Mouse (Mus musculus): ENCODE data around the gene Cd44.

Gene Cd44

DNA sequence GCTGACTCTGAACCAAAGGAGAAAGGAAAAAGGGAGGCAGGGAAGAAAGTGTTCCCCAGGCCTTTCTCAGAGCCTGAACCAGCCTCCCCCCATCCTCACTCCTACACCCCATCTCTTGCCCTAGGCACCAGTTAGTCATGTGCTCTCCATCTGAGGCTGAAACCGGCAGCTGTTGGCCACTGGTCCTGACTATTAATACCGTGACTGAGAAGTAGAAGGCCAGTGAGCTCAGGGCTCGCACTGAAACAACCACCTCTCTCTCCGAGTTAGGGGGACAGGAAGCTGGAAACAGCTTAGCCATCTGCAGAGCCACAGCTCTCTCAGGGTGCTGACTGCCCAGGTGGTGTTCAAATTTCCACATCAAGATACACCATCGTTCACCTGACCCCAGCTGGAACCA is 13.2 kb upstream of the Cd44 start:
- DNase-seq (ENCODE audit: low read depth, low spot score): no peak

DNA sequence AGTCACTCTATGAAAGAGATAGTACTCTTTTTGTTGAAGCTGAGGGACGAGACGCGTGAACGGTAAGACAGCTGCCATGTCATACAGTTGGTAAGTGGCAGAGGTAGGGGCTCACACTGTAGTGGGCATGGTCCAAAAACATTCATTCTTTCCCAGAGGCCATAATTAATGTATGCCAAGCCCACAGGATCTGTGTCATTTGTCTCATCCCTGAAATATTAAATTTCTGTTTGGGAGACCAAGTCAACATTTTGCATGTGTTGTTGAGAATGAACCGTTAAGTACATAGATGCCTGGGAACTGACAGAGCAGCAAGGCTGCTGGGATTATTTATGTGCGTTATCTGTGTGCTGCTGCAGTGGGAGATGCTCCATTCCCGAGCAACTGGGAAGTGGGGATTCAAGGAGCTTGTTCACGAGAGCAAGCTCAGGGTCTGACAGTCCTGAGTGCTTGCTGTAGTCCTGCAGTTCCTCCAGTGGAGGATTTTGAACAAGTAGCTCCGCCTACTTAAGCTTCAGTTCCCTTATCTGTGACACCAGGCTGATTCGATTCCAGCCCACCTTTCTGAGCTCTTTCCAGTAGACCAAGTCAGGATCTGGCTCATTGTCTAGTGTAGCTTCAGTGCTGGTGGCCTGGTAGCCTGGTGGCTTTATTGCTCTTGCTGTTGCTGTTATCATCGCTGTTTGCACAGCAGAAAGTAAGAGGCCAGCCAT is 12.5 kb upstream of the Cd44 start:
- no peak for DNase-seq (ENCODE audit: low read depth, low spot score)

DNA sequence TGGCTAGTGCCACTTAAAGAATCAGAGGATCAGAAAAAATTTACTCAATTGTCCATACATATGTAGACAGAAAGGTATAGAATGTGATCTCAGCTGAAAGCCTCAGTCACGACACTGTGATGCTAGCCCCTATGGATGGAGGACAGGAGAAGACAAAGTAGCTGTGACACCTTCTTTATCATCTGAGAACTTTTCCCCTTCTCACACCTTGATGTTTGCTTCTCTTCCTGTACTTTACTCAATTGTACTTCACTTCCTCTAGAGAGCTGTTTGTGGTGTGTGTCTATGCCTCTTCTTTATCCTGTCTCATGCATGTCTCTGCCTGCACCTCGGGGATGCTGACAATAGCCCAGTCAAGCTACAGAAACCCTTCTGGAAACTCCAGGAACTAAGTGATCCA is 11.5 kb upstream of the Cd44 start:
- DNase-seq (ENCODE audit: low read depth, low spot score): no peak

DNA sequence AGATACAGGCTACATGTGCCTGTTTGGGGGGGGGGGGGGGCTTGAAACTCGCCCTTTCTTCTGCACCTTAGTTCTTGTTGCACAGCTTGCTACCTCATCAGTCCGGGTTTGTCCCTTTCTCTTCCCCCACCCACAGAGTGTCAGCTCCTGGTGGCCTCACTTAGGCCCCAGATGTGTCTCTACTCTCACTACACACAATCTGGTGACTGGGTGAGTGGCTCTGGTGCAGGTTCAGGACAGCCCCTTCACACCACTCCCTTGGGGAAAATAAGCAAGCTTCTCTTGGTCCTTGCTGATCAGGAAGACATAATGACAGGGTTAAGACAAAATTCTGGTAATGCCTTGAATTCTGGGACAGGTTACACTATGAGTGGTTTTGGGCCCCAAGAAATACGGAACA is 11.0 kb upstream of the Cd44 start:
- DNase-seq (ENCODE audit: low read depth, low spot score): no peak

DNA sequence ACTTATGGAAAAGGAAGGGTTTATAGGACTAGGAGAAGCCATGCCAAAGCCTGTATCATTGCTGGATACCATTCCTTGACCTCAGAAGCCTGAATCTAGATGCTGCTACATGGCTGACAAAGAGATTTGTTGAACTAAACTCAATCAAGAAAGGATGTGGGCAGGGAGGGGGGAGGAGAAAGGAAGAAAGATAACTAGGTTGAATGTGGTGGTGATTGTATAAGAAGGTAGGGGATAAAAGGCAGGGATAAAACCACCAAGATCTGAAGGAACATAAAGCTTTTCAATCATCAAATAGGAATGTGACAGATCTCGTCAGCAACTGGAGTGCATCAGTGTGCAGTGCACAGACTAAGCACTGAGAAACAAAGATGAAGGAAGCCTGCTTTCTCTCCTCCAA is 7.9 kb upstream of the Cd44 start:
- DNase-seq (ENCODE audit: low read depth, low spot score): no peak

DNA sequence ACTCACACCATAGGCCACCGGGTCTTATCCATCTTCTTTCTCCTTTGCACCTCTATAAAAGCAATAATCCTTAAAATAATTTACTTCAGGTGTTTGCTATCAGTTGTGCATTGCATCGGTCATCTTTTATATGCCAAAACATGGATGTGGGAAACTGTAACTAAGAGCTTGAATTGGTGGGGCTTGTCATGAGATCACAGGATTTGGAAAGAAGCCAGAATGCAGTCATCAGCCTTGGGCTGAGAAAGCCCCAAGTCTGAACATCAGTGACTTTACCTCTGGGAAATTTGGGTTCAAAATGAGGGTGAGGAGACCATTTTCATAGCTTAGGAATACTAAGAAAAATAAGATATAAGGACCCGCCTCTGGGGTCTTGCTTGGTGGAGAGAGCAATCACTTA is 4.1 kb upstream of the Cd44 start:
- no peak for DNase-seq (ENCODE audit: low read depth, low spot score)

DNA sequence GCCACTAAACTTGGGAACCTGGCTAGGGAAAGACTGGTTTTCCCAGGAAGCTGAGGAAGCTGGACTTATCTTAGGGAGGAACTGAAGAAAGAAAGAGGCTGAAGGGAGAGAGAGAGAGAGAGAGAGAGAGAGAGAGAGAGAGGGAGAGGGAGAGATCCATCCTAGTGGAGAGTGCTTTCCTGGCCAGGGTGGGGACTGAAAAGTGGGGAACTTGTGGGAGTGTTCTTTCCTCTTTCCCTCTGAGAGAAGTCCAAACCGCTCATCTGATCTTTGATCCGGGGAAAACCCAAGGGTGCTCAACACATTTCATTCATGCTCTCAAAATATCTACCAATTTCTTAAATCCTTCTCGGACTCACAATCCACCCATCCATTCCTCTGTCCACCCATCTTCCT is 361 bp upstream of the Cd44 start:
- DNase-seq (ENCODE audit: low read depth, low spot score): no peak

DNA sequence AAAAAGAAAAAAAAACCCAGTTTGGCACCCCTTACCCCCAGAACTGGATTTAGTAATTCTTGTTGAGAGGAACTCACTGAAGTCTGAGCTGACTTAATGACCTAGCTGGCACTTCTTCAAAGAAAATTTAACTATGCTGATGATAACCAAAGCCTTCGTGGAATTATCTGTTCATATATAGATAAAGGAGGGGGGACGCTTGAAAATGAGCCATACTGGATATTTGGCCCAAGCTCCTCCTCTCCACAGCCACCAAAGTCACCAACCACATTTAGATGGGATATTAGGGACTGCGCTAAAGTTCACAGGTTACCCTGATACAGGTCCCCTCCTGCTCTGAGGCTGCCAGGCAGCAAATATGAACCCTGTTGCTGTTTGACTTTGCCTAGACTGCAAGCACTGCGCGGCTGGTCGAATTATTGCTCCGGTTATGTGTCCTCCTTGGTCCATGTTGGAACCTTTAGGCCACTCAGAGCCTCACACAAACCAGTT is 1.2 kb downstream of the Cd44 start:
- no peak for DNase-seq (ENCODE audit: low read depth, low spot score)

DNA sequence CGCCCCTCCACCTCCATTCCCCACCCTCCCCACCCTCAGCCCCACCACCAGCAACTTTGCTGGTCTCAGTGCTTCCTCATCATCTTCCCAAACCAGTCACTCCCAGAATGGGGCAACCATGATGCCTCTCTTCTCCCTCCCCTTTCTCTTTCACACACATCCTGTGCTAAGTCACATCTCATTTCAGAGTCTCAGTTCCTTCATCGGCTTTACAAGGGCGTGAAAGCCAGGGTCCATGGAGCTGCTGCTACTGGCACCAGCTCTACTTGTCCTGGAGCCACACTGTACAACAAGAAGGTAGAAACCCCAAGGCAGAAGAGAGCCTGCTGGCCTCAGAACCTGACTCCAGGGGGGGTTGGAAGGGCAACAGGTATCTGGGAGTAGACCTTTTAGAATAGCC is 2.2 kb downstream of the Cd44 start:
- no peak for DNase-seq (ENCODE audit: low read depth, low spot score)

DNA sequence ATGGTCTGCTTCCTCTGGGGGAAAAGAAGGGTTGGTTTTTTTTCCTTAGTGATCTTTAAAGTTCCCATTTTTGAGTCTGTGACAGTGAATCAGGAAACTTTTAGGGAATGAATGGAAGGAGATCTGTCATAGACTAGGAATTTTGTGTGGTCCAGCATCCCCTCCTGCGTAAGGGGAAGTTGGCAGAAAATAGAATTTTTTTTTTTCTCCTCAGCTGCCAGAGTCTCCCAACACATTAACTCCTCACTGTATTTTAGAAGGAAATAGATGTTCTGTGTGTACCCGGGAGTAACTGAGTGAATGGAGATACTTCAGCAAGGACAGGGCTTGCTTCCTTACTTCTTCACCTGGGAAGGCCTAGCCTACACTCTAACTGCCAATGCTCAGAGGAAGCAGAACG is 2.9 kb downstream of the Cd44 start:
- no peak for DNase-seq (ENCODE audit: low read depth, low spot score)

DNA sequence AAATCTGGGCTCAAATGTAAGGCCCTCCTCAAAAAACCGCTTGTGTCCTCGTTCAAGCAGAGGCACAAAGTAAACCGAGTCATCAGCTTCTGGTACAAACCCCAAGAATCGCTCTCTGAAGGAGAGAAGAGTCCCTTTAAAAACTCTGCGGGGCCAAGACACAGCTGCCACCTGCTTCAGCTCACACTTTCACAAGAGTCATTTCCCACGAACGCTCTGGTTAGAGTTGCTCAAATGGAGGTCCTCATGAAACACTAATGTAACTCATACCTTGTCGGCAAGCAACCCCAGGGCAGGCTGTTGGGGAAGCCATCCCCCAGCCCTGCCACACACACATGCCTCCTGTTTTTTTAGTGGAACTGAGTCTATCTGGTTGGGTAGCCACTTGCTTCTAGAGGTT is 5.3 kb downstream of the Cd44 start:
- DNase-seq (ENCODE audit: low read depth, low spot score): no peak

DNA sequence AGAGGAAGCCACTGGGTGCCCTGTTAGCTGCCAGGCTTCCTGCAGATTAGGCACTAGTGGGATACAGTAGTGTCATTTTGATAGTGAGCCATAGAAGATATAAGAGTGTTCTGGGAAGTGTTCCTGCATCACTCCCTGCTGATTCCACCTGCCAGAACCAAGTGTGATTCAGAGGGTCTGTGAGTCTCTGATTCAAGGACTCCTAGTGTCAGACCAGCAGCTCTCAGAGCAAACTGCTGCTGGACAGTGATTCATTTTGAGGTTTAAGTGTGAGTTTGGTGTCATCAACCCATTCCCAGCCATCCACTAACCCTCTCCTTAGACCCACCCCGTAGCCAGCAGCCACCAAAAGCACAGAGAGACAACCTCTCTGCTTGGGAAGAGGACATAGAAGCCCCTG is 6.3 kb downstream of the Cd44 start:
- no peak for DNase-seq (ENCODE audit: low read depth, low spot score)

DNA sequence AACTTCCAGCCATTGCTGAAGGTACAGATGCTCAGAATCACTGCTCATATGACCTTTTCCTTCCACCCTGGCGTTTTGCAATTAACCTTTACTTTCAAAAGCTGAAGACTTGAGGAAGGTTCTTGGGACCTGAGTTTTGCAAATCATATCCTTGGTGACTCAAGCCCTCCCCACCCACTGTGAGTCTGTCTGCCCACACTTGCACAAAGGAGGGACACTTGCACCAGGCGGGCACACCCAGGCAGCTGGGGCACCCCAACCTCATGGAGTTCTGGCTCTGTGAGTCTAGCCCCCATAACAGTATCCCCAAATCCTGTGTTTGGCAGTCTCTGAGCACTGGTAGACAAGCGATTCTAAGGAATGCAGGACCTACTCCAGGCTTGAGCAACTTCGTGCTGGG is 6.7 kb downstream of the Cd44 start:
- no peak for DNase-seq (ENCODE audit: low read depth, low spot score)

DNA sequence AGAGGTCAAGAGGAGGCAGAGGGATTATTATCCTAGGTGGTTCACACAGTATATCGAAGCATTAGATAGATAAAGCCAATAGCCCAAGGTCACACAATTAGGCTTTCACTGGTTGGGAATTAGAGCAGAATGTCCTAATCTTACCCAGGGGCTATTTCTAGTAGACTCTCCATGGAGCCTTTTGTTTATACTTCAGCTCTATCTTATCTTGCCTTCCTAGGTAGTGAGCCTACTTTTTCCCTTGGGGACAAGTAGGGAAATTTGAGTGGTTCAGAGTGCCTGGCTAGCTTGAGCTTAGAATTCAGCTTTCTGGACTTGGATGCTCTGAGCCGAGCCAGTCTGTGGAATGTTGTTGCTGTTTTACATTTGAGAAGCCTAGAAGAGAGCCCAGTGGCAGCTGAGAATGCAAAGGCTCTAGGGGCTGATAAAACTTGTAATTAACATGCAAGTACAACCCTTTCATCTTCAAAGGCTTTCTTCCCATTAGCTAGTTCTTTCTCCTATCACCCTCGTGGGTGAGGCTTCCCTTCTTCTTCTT is 12.7 kb downstream of the Cd44 start:
- DNase-seq (ENCODE audit: low read depth, low spot score): no peak

DNA sequence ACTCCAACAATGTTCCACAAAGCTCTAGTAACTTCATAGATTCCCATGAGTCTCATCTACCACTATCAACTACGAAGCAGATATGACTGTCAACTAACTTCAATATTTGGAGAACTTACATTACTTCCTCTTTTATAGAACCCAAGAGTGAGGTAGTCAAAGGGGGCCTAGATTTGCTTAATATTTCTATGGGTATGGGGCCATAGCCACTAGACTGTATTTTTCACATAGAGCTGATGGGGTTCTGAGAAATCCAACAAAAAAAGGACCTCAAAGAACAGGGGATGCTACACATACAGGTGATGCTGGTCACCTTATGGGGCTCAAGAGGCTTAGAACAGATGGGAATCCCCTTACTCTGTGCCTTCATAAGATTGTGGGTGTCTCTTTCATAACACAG is 14.3 kb downstream of the Cd44 start:
- DNase-seq (ENCODE audit: low read depth, low spot score): no peak

DNA sequence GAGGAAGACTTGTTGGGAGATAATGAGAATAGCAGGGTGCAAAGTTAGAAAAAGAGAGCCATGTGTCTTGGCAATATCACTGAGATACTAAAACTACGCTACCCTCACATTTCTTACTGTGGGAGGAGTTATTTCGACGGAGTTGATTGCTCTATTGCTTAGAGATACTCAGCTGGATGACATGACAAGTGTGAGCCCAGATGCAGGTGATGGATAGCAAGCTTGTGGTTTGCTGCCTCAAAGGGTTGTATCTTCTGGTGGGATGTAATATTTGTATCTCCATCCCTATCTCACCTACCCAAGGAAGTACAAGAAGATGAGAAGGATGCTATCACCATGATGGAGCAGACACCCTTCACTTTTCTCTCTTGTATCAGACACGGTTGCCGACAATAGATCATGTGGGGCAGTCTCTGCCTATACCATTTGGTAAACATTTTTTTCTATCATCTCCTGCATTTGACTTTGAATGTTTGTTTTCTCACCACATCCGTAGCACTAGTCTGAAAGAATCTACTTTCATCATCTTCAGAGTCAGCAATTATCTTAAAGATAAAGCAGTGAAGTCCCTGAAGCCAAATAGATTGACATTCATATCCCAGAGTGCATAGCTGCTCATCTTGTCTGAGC is 15.0 kb downstream of the Cd44 start:
- no peak for DNase-seq (ENCODE audit: low read depth, low spot score)

DNA sequence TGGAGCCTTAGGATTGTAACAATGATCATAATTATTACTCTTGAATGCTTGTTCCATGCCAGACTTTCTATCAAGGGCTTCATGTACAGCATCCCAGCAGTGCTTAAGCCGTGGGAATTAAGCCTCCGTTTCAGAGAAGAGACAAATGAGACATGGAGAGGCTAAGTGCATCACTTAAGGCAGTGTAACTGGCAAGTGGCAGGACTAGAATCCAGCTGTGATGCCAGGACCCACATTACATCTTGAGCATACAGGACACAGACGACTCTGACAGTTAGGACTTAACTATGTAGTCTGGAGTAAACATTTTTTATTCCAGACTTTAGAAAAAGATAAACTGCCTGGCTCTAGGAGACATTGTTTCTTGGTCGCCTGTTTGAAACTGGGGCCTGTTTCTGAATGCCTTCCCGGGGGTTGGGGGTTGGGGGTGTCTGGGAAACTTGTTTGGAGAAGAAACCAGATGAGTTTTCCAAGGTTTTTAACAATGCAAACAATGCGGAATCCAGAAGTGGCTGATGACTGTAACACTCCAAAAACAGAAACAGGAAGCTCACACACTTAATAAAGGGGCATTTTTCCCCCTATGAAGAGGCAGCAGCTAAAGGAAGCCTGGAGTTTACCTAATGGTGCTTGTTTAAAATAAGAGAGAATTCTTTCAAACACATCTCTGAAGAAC is 18.7 kb downstream of the Cd44 start:
- no peak for DNase-seq (ENCODE audit: low read depth, low spot score)

DNA sequence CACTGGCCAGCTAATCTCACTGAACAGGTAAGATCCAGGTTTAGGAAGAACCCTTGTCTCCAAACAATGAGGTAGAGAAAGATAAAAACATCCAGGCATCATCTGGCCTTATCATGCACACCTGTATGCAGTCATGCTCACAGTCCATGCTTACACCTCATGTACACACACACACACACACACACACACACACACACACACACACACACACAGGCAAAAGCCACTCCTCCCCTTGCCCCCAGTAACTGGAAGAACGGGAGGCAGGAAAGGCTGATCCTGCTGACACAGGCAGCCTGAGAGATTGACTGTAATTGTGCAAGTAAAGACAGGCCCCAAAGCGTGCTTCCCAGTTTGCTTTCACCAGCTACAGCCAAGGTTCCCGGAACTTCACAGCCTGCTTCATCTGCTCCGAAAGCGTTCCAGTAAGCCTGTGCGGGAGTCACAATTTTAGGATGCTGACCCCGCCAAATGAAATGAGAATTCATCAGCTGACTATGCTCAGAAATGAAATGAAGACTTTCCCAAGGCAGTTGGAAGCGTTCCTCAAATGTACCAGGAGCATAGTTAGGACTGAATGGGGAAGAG is 19.4 kb downstream of the Cd44 start:
- DNase-seq (ENCODE audit: low read depth, low spot score): no peak

DNA sequence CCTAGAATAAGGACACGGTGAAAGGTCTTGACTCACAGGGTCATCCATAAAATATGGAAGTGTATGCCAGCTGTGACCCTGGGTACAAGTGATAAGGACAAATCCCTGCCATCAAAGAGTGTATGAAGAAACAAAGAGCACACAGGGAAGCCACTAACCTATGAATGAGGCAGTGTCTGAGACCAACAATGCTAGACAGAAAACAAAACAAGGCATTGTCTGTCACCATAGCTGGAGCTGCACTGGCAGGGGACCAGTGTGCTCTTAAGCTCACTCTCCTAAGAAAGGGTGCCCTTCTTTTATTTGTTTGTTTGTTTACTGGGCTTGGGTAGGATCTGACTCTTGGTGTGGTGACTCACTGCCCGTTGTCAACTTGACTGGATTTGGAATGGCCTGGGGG is 23.0 kb downstream of the Cd44 start:
- DNase-seq (ENCODE audit: low read depth, low spot score): no peak

DNA sequence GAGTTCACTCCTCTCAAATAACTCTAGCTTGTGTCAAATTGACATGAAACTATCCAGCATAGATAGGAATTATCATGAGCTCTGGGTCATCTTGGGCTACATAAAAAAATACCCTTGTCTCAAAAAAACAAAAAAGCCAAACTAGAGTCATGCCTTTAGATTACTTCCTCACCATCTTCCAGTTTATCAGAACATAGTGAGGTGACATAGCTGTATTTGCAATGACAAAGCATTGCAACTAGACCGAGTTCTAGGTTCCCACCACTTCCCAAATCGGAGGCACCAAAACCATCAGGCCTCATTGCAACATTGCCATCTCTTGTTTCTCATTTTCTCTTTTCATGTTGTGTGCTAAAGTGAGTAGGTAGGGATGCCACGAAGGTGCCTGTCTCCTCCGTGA is 24.0 kb downstream of the Cd44 start:
- DNase-seq (ENCODE audit: low read depth, low spot score): no peak

DNA sequence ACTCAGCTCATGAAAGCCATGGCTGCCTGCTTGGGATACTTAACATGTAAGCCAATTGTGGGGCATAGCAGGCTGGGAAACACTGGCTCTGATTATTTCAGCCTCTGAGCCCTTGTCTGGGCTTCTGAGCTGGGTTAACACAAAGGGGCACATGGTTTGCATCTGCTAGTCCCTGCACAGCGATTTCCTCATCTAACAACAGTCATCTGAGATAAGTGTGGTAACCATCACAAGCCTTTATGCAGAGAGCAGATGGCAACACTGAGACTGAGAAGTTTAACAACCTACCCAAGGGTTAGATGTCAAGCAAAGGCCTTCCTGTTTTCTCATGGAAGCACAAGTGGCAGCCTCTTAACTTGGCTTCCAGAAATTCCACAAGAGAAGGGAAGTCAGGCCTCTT is 25.3 kb downstream of the Cd44 start:
- no peak for DNase-seq (ENCODE audit: low read depth, low spot score)

DNA sequence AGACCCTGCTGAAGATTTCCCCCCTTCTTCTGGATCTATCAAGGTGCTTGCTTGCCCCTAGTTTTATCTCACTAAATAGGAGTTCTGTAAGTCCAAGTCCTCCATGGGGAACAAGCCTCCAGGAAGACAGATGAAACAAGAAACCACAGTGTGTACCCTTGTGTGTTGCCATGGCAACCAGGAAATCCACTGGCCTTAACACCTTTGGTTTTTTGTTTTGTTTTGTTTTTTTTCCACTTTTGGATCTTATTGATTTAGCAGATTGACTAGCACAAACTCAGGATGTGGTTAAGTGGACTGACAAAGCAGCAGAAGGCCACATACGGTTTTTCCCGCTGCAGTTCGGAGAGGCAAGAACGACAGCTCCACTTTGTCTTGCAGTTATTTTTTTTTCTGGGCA is 27.6 kb downstream of the Cd44 start:
- no peak for DNase-seq (ENCODE audit: low read depth, low spot score)

DNA sequence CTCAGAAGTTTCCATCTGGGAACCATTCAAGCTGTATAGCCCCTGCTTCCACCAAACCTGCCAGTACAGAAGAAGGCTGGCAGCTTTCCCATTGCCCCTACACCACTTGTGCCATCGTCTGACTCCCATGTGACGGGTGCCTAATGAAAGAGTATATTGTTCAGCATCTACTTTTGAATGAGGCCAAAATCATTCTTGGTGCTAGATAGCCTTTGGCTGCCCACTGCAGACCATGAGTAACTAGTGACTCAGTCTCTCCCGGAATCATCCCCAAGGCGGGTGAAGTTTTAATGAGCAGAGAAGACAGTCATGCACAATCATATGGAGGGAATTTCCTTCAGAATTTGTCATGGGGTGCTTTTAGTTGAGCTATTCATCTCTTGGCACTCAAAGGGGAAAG is 28.3 kb downstream of the Cd44 start:
- no peak for DNase-seq (ENCODE audit: low read depth, low spot score)

All from WW6 (cell line).